Mouse (Mus musculus) bone marrow, adult 2 months (tissue): ENCODE measurements around the gene Mettl15.

ENCODE experiments used
- CTCF ChIP-seq: fragments of 200-500 bp; IDR thresholded peaks from 2 replicates; pipeline ENCODE4 v1.5.1; 2011; ENCODE audit warnings: low read length, control low read depth; ENCODE audit not compliant: control insufficient read depth, insufficient read depth
- POLR2A ChIP-seq: fragments of 200-500 bp; IDR thresholded peaks from 2 replicates; pipeline ENCODE4 v1.6.1; 2011; ENCODE audit warnings: low read depth, mild to moderate bottlenecking, control low read depth, low read length, borderline replicate concordance; ENCODE audit not compliant: control insufficient read depth

GRCm38 (mm10) chr2:109241947-109242346, 38.6 kb downstream of the Mettl15 start:
- TF ChIP-seq POLR2A (no peak), CTCF (no peak)
